Mouse (Mus musculus) thymus, postnatal 4 days (tissue): ENCODE data around the gene Amigo3.
A peak's percentile ranks its signal among the peaks of the same experiment; 100 is the strongest.

Source experiments
- DNase-seq: peaks from one replicate; pipeline ENCODE4 v3.0.0; 2021

Gene Amigo3

GRCm38 (mm10) chr9:108090611-108091120, 37.7 kb downstream of the Amigo3 start:
- DNase-seq: no peak

- DNase-seq: no peak
Measured at GRCm38 (mm10) chr9:108093586-108093985, 40.6 kb downstream of the Amigo3 start.

GRCm38 (mm10) chr9:108094184-108094941, 41.4 kb downstream of the Amigo3 start, which contains the start of gene Apeh:
Gene Apeh, minus strand, starts transcription at chr9:108094606.
- peak; percentile 98 for DNase-seq

- DNase-seq: peak; percentile 53
Measured at GRCm38 (mm10) chr9:108094998-108095411, 42.0 kb downstream of the Amigo3 start.

GRCm38 (mm10) chr9:108095518-108095917, 42.6 kb downstream of the Amigo3 start:
- DNase-seq: peak; percentile 77

GRCm38 (mm10) chr9:108095949-108096712, 43.2 kb downstream of the Amigo3 start:
- DNase-seq: no peak

- DNase-seq: no peak
Measured at GRCm38 (mm10) chr9:108099619-108100018, 46.7 kb downstream of the Amigo3 start.

- DNase-seq: peak; percentile 55
Measured at GRCm38 (mm10) chr9:108104766-108105548, 52.0 kb downstream of the Amigo3 start.
